19 mouse cellular contexts compared by ENCODE assay signal in genomic region chr7:113191787-113192186, GRCm38 (mm10). TPM values are rescaled to one million over a fixed set of nuclear protein-coding genes. Genes with fewer than 3 reads are reported as not detected.
DNase-seq lines count a peak whose midpoint lies in the region; ATAC-seq and TF ChIP-seq lines count a peak whose summit lies in the region.
"Had no signal": no experiment of that assay in that cellular context is flagged by ENCODE, and none has a peak within 500 bp of the region (broad histone marks: within the 10 kb centered on the region; RNA-seq: fewer than 3 reads in every experiment).

No protein-coding gene starts in this region.

- 44% methylated on average over 1 of the region's 1 CpGs for WGBS in intestine, postnatal 0 days
- WGBS in intestine, embryonic 15.5 days = 42% methylated on average over 1 of the region's 1 CpGs
- 78% methylated on average over 1 of the region's 1 CpGs for WGBS in midbrain, postnatal 0 days
- WGBS in midbrain, embryonic 15.5 days = 78% methylated on average over 1 of the region's 1 CpGs
- WGBS in stomach, postnatal 0 days = 61% methylated on average over 1 of the region's 1 CpGs

- no peak overlapping the region for H3K4me2 ChIP-seq in intestine, postnatal 0 days (replicated peaks; ENCODE audit: low read depth)
- no peak overlapping the region for H3K4me2 ChIP-seq in intestine, embryonic 15.5 days (replicated peaks)
- no peak overlapping the region for H3K4me2 ChIP-seq in midbrain, postnatal 0 days (ENCODE audit: low read depth, low read length, poor library complexity, severe bottlenecking)
- no peak overlapping the region for H3K4me2 ChIP-seq in midbrain, embryonic 15.5 days
- H3K4me2 ChIP-seq in stomach, postnatal 0 days (replicated peaks; ENCODE audit: low read depth) = no peak overlapping the region
- H3K4me2 ChIP-seq: limb, embryonic 13.5 days had no signal

- no peak for TF ChIP-seq EP300 in MEL (IDR thresholded peaks at IDR 0.05; ENCODE audit: low read depth in 1 of 2, low read length in 2 of 2)
- no peak for TF ChIP-seq EP300 in stomach, postnatal 0 days (optimal IDR thresholded peaks at IDR 0.05)

- no peaks in the 10 kb centered on the region for H3K79me2 ChIP-seq in MEL (ENCODE audit: control insufficient read depth, insufficient read depth, low read length, poor library complexity)

- no peak overlapping the region for H3K4me3 ChIP-seq in intestine, postnatal 0 days (ENCODE audit: low read depth, low read length)
- no peak overlapping the region for H3K4me3 ChIP-seq in intestine, embryonic 15.5 days (replicated peaks)
- H3K4me3 ChIP-seq in midbrain, postnatal 0 days (ENCODE audit: low read depth, low read length) = no peak overlapping the region
- H3K4me3 ChIP-seq in midbrain, embryonic 15.5 days = no peak overlapping the region
- no peak overlapping the region for H3K4me3 ChIP-seq in MEL (ENCODE audit: control insufficient read depth in 1 of 2, insufficient read depth in 1 of 2, low read depth in 2 of 2, low read length in 2 of 2)
- no peak overlapping the region for H3K4me3 ChIP-seq in stomach, postnatal 0 days (ENCODE audit: low read depth, low read length)
- H3K4me3 ChIP-seq: forebrain, embryonic 10.5 days; hindbrain, embryonic 10.5 days; limb, embryonic 13.5 days had no signal

- DNase-seq in midbrain, postnatal 0 days (ENCODE audit: low spot score) = no peak
- peak; percentile 21 for DNase-seq in MEL (ENCODE audit: low read depth, low spot score)
- DNase-seq in stomach, postnatal 0 days (ENCODE audit: low spot score) = no peak
- DNase-seq in urinary bladder, postnatal 10 days (ENCODE audit: low spot score) = no peak
- DNase-seq: adrenal gland, postnatal 14 days; cerebellum, adult 11-12 months; kidney, adult 9 months; kidney, postnatal 4 days; lung, postnatal 4 days; right cerebral cortex, postnatal 4 days; thymus, postnatal 25 days had no signal

- peak; percentile 42 for TF ChIP-seq CTCF in intestine, postnatal 0 days (IDR thresholded peaks at IDR 0.05; ENCODE audit: low read depth)
- TF ChIP-seq CTCF in midbrain, postnatal 0 days (IDR thresholded peaks at IDR 0.05) = peak; percentile 48
- TF ChIP-seq CTCF in MEL (IDR thresholded peaks at IDR 0.05 in 2 of 3, conservative IDR thresholded peaks at IDR 0.05 in 1 of 3; ENCODE audit: control insufficient read depth in 1 of 3, insufficient read depth in 1 of 3, low read depth in 2 of 3, low read length in 3 of 3, poor library complexity in 1 of 3, severe bottlenecking in 1 of 3) = peak in 1 of 3 experiments; percentile 42; a peak in 3 of 6 replicates
- peak; percentile 55 for TF ChIP-seq CTCF in stomach, postnatal 0 days (IDR thresholded peaks at IDR 0.05; ENCODE audit: low read depth)

- TF ChIP-seq POLR2A in MEL (IDR thresholded peaks at IDR 0.05; ENCODE audit: control insufficient read depth in 1 of 2, insufficient read depth in 1 of 2, low read depth in 1 of 2, low read length in 2 of 2, poor library complexity in 1 of 2) = no peak

- H3K4me1 ChIP-seq in intestine, postnatal 0 days (replicated peaks; ENCODE audit: control insufficient read depth, insufficient read depth, low read length) = no peaks in the 10 kb centered on the region
- no peaks in the 10 kb centered on the region for H3K4me1 ChIP-seq in intestine, embryonic 15.5 days (replicated peaks)
- no peaks in the 10 kb centered on the region for H3K4me1 ChIP-seq in midbrain, postnatal 0 days (ENCODE audit: insufficient read depth, low read length)
- no peaks in the 10 kb centered on the region for H3K4me1 ChIP-seq in midbrain, embryonic 15.5 days
- no peaks in the 10 kb centered on the region for H3K4me1 ChIP-seq in MEL (ENCODE audit: control insufficient read depth in 1 of 2, insufficient read depth in 2 of 2, low read length in 2 of 2)
- H3K4me1 ChIP-seq in stomach, postnatal 0 days (replicated peaks; ENCODE audit: control insufficient read depth, insufficient read depth) = no peaks in the 10 kb centered on the region; the same call in 1 of the 2 replicates
- H3K4me1 ChIP-seq: limb, embryonic 13.5 days had no signal

- no peak overlapping the region for H3K27ac ChIP-seq in intestine, postnatal 0 days (ENCODE audit: low read depth, low read length)
- no peak overlapping the region for H3K27ac ChIP-seq in intestine, embryonic 15.5 days
- no peak overlapping the region for H3K27ac ChIP-seq in midbrain, postnatal 0 days (ENCODE audit: low read depth, low read length)
- H3K27ac ChIP-seq in midbrain, embryonic 15.5 days = no peak overlapping the region
- no peak overlapping the region for H3K27ac ChIP-seq in MEL (ENCODE audit: control insufficient read depth, low read depth, low read length)
- H3K27ac ChIP-seq in stomach, postnatal 0 days (replicated peaks) = no peak overlapping the region
- H3K27ac ChIP-seq: forebrain, embryonic 10.5 days; hindbrain, embryonic 10.5 days; limb, embryonic 13.5 days had no signal

- no peaks in the 10 kb centered on the region for H3K36me3 ChIP-seq in intestine, postnatal 0 days (ENCODE audit: control insufficient read depth, insufficient read depth)
- H3K36me3 ChIP-seq in intestine, embryonic 15.5 days = no peaks in the 10 kb centered on the region
- no peaks in the 10 kb centered on the region for H3K36me3 ChIP-seq in midbrain, postnatal 0 days (ENCODE audit: insufficient read depth, low read length)
- no peaks in the 10 kb centered on the region for H3K36me3 ChIP-seq in midbrain, embryonic 15.5 days (replicated peaks)
- H3K36me3 ChIP-seq in MEL (ENCODE audit: control insufficient read depth in 1 of 2, insufficient read depth in 2 of 2, low read length in 2 of 2) = no peaks in the 10 kb centered on the region
- no peaks in the 10 kb centered on the region for H3K36me3 ChIP-seq in stomach, postnatal 0 days (ENCODE audit: control insufficient read depth, insufficient read depth, low read length)
- H3K36me3 ChIP-seq: forebrain, embryonic 10.5 days; hindbrain, embryonic 10.5 days; limb, embryonic 13.5 days had no signal

- no peaks in the 10 kb centered on the region for H3K9me3 ChIP-seq in intestine, postnatal 0 days (ENCODE audit: control insufficient read depth)
- H3K9me3 ChIP-seq in intestine, embryonic 15.5 days = no peaks in the 10 kb centered on the region
- H3K9me3 ChIP-seq in midbrain, postnatal 0 days (ENCODE audit: low read length) = no peaks in the 10 kb centered on the region
- no peaks in the 10 kb centered on the region for H3K9me3 ChIP-seq in midbrain, embryonic 15.5 days
- H3K9me3 ChIP-seq in MEL (replicated peaks; ENCODE audit: insufficient read depth, low read length) = no peaks in the 10 kb centered on the region
- H3K9me3 ChIP-seq in stomach, postnatal 0 days (ENCODE audit: control insufficient read depth, low read length) = no peaks in the 10 kb centered on the region
- H3K9me3 ChIP-seq: limb, embryonic 13.5 days had no signal

- H3K27me3 ChIP-seq in intestine, postnatal 0 days (replicated peaks; ENCODE audit: control insufficient read depth, insufficient read depth, low read length) = no peaks in the 10 kb centered on the region
- no peaks in the 10 kb centered on the region for H3K27me3 ChIP-seq in intestine, embryonic 15.5 days (replicated peaks)
- H3K27me3 ChIP-seq in midbrain, postnatal 0 days (ENCODE audit: insufficient read depth, low read length) = no peaks in the 10 kb centered on the region
- no peaks in the 10 kb centered on the region for H3K27me3 ChIP-seq in midbrain, embryonic 15.5 days (replicated peaks)
- H3K27me3 ChIP-seq in MEL (ENCODE audit: control insufficient read depth in 1 of 2, insufficient read depth in 2 of 2, low read length in 2 of 2) = peaks cover 0 to 2% of the 10 kb centered on the region in 2 experiments; a peak in 1 of 4 replicates
- H3K27me3 ChIP-seq in stomach, postnatal 0 days (ENCODE audit: control insufficient read depth, insufficient read depth, low read length) = no peaks in the 10 kb centered on the region
- H3K27me3 ChIP-seq: CH12.LX; limb, embryonic 13.5 days had no signal

- TF ChIP-seq RAD21 in MEL (IDR thresholded peaks at IDR 0.05; ENCODE audit: low read depth, low read length) = peak; percentile 37

- H3K9ac ChIP-seq in intestine, postnatal 0 days (ENCODE audit: low read depth, low read length) = no peak overlapping the region
- no peak overlapping the region for H3K9ac ChIP-seq in intestine, embryonic 15.5 days
- H3K9ac ChIP-seq in midbrain, postnatal 0 days (replicated peaks; ENCODE audit: low read length, poor library complexity, severe bottlenecking) = no peak overlapping the region
- H3K9ac ChIP-seq in midbrain, embryonic 15.5 days = no peak overlapping the region
- H3K9ac ChIP-seq in MEL (ENCODE audit: control insufficient read depth, low read depth, low read length, poor library complexity, severe bottlenecking) = no peak overlapping the region
- H3K9ac ChIP-seq in stomach, postnatal 0 days (ENCODE audit: low read length) = no peak overlapping the region
- H3K9ac ChIP-seq: limb, embryonic 13.5 days had no signal

- ATAC-seq in intestine, postnatal 0 days = no peak
- no peak for ATAC-seq in intestine, embryonic 15.5 days
- ATAC-seq in midbrain, postnatal 0 days (ENCODE audit: low FRiP score) = no peak
- no peak for ATAC-seq in midbrain, embryonic 15.5 days (replicated peaks)
- no peak for ATAC-seq in stomach, postnatal 0 days (ENCODE audit: low FRiP score, low TSS enrichment)
- ATAC-seq: inflammation-experienced regulatory T-cells, adult 6 months had no signal

TF ChIP-seq in MEL, 35 proteins besides CTCF, POLR2A, EP300 and RAD21:
- no peak for TF ChIP-seq ELF1 (IDR thresholded peaks at IDR 0.05; ENCODE audit: low read depth, low read length)
- peak; percentile 35; the same call in 1 of the 2 replicates for TF ChIP-seq ZC3H11A (IDR thresholded peaks at IDR 0.05; ENCODE audit: low read depth, low read length)
- peak; percentile 44 for TF ChIP-seq SMC3 (IDR thresholded peaks at IDR 0.05; ENCODE audit: low read depth, low read length)
- no peak for TF ChIP-seq ETS1 (IDR thresholded peaks at IDR 0.05; ENCODE audit: low read depth, low read length)
- no peak for TF ChIP-seq MAX (IDR thresholded peaks at IDR 0.05; ENCODE audit: low read length)

RNA-seq across cellular contexts. Expression of gene Arntl, which starts 15.5 kb away (rescaled TPM):
- polyA plus RNA-seq in intestine, postnatal 0 days (2015; fragmentation: Nextera tagmentation; extraction: Ambion mirVana) = 5.3 and 5.4 TPM in 2 replicates
- polyA plus RNA-seq in intestine, embryonic 15.5 days (2015; fragmentation: Nextera tagmentation; extraction: Ambion mirVana) = 8.4 and 8.5 TPM in 2 replicates
- 27.3 and 29.7 TPM in 2 replicates for total RNA-seq in midbrain, postnatal 0 days (2014; rRNA removed)
- polyA plus RNA-seq in midbrain, postnatal 0 days (2015; fragmentation: Nextera tagmentation; extraction: Ambion mirVana) = 21.1 and 23.0 TPM in 2 replicates
- 15.4 and 16.7 TPM in 2 replicates for polyA plus RNA-seq in midbrain, embryonic 15.5 days (2015; fragmentation: Nextera tagmentation; extraction: Ambion mirVana)
- 2.0 and 3.7 TPM in 2 replicates for total RNA-seq in MEL (2012; rRNA removed)
- 1 to 10 TPM in 1 of 2 experiments, not detected in 1; 4.5 TPM for polyA plus RNA-seq in MEL (2012; ENCODE audit: insufficient read depth in 1 of 2, insufficient read length in 2 of 2, low read depth in 1 of 2, low replicate concordance in 2 of 2, missing spikeins in 1 of 2)
- polyA plus RNA-seq in stomach, postnatal 0 days (2015; fragmentation: Nextera tagmentation; extraction: Ambion mirVana) = 6.6 and 7.3 TPM in 2 replicates
